Comparison of ENCODE assay signal across 9 mouse cellular contexts in genomic region chr5:133010624-133011575, GRCm38 (mm10).
DNase-seq lines count a peak whose midpoint lies in the region; ATAC-seq and TF ChIP-seq lines count a peak whose summit lies in the region.
"Had no signal": no experiment of that assay in that cellular context is flagged by ENCODE, and none has a peak within 500 bp of the region (broad histone marks: within the 10 kb centered on the region; RNA-seq: fewer than 3 reads in every experiment).

No protein-coding gene starts in this region.

- no peaks in the 10 kb centered on the region for H3K27me3 ChIP-seq in midbrain, embryonic 11.5 days (ENCODE audit: control insufficient read depth, insufficient read depth, low read length)
- H3K27me3 ChIP-seq in midbrain, embryonic 10.5 days (ENCODE audit: low read depth, poor library complexity, severe bottlenecking): no peaks in the 10 kb centered on the region
- no peaks in the 10 kb centered on the region for H3K27me3 ChIP-seq in embryonic facial prominence, embryonic 15.5 days
- H3K27me3 ChIP-seq in heart, postnatal 0 days (ENCODE audit: control insufficient read depth, insufficient read depth, low read length): no peaks in the 10 kb centered on the region
- H3K27me3 ChIP-seq: midbrain, embryonic 12.5 days had no signal

- H3K4me1 ChIP-seq in midbrain, embryonic 11.5 days (ENCODE audit: control insufficient read depth, insufficient read depth, low read length): no peaks in the 10 kb centered on the region
- H3K4me1 ChIP-seq in midbrain, embryonic 10.5 days: no peaks in the 10 kb centered on the region
- H3K4me1 ChIP-seq in embryonic facial prominence, embryonic 15.5 days: no peaks in the 10 kb centered on the region
- 0 out of 2 replicates have a peak, but pooled peaks cover 8% of the 10 kb centered on the region for H3K4me1 ChIP-seq in heart, postnatal 0 days (ENCODE audit: control insufficient read depth, insufficient read depth)
- H3K4me1 ChIP-seq: midbrain, embryonic 12.5 days had no signal

- no peaks in the 10 kb centered on the region for H3K36me3 ChIP-seq in midbrain, embryonic 11.5 days (ENCODE audit: control insufficient read depth, insufficient read depth, low read length)
- H3K36me3 ChIP-seq in midbrain, embryonic 10.5 days: no peaks in the 10 kb centered on the region
- no peaks in the 10 kb centered on the region for H3K36me3 ChIP-seq in embryonic facial prominence, embryonic 15.5 days
- H3K36me3 ChIP-seq in heart, postnatal 0 days (replicated peaks; ENCODE audit: control insufficient read depth, insufficient read depth, low read length): no peaks in the 10 kb centered on the region
- H3K36me3 ChIP-seq: midbrain, embryonic 12.5 days had no signal

- peak; percentile 31 for DNase-seq in midbrain, embryonic 11.5 days (ENCODE audit: low spot score, missing footprints)
- no peak for DNase-seq in midbrain, embryonic 10.5 days (ENCODE audit: low spot score)
- DNase-seq in heart, postnatal 0 days (ENCODE audit: low spot score): peak; percentile 15
- peak; percentile 71 to 74 for DNase-seq in left cerebral cortex, postnatal 36 days (ENCODE audit: low spot score in 2 of 2)
- no peak for DNase-seq in embryo, embryonic 11 days
- no peak for DNase-seq in embryo, embryonic 9.5 days (ENCODE audit: extremely low spot score)
- no peak for DNase-seq in urinary bladder, postnatal 10 days (ENCODE audit: low spot score)

- H3K27ac ChIP-seq in midbrain, embryonic 11.5 days (ENCODE audit: low read depth, low read length): no peak overlapping the region
- H3K27ac ChIP-seq in midbrain, embryonic 10.5 days (replicated peaks): no peak overlapping the region
- H3K27ac ChIP-seq in embryonic facial prominence, embryonic 15.5 days (replicated peaks): 0 out of 2 replicates have a peak overlapping the region, but pooled peaks have one; percentile 17
- no peak overlapping the region; the same call in 1 of the 2 replicates for H3K27ac ChIP-seq in heart, postnatal 0 days (ENCODE audit: low read depth)
- H3K27ac ChIP-seq: midbrain, embryonic 12.5 days had no signal

- H3K9ac ChIP-seq in midbrain, embryonic 11.5 days (ENCODE audit: low read length): no peak overlapping the region
- no peak overlapping the region for H3K9ac ChIP-seq in embryonic facial prominence, embryonic 15.5 days
- H3K9ac ChIP-seq in heart, postnatal 0 days (replicated peaks; ENCODE audit: low read depth, low read length): no peak overlapping the region
- H3K9ac ChIP-seq: midbrain, embryonic 12.5 days had no signal

- TF ChIP-seq EP300 in heart, postnatal 0 days (IDR thresholded peaks at IDR 0.05; ENCODE audit: low read depth): no peak

- WGBS in midbrain, embryonic 11.5 days: 89% methylated on average over 14 of the region's 14 CpGs
- WGBS in midbrain, embryonic 10.5 days: 90% methylated on average over 14 of the region's 14 CpGs
- WGBS in embryonic facial prominence, embryonic 15.5 days: 63% methylated on average over 14 of the region's 14 CpGs
- 38% methylated on average over 14 of the region's 14 CpGs for WGBS in heart, postnatal 0 days

- no peak for TF ChIP-seq CTCF in heart, postnatal 0 days (IDR thresholded peaks at IDR 0.05; ENCODE audit: low read depth)

- ATAC-seq in midbrain, embryonic 11.5 days (ENCODE audit: low FRiP score): no peak
- ATAC-seq in embryonic facial prominence, embryonic 15.5 days (ENCODE audit: insufficient number of reproducible peaks, low FRiP score, low TSS enrichment, low read depth): peak; percentile 54; the same call in 1 of the 2 replicates
- peak; percentile 44 for ATAC-seq in heart, postnatal 0 days (ENCODE audit: insufficient read depth, low read depth)

- intact Hi-C loops in left cerebral cortex, postnatal 36 days (cut with DNase I): no loop called here

- no peaks in the 10 kb centered on the region for H3K9me3 ChIP-seq in midbrain, embryonic 11.5 days (ENCODE audit: control insufficient read depth, low read length)
- H3K9me3 ChIP-seq in midbrain, embryonic 10.5 days (replicated peaks): no peaks in the 10 kb centered on the region
- H3K9me3 ChIP-seq in embryonic facial prominence, embryonic 15.5 days (replicated peaks): no peaks in the 10 kb centered on the region
- H3K9me3 ChIP-seq in heart, postnatal 0 days (replicated peaks; ENCODE audit: control insufficient read depth, low read length): no peaks in the 10 kb centered on the region
- H3K9me3 ChIP-seq: midbrain, embryonic 12.5 days had no signal

- no peak overlapping the region for H3K4me3 ChIP-seq in midbrain, embryonic 11.5 days (ENCODE audit: low read depth, low read length)
- no peak overlapping the region for H3K4me3 ChIP-seq in midbrain, embryonic 10.5 days
- H3K4me3 ChIP-seq in embryonic facial prominence, embryonic 15.5 days (replicated peaks): no peak overlapping the region
- H3K4me3 ChIP-seq in heart, postnatal 0 days (ENCODE audit: low read depth, low read length): no peak overlapping the region
- H3K4me3 ChIP-seq: midbrain, embryonic 12.5 days had no signal

- H3K4me2 ChIP-seq in midbrain, embryonic 11.5 days: no peak overlapping the region
- H3K4me2 ChIP-seq in embryonic facial prominence, embryonic 15.5 days (replicated peaks): no peak overlapping the region
- no peak overlapping the region for H3K4me2 ChIP-seq in heart, postnatal 0 days (ENCODE audit: low read depth, low read length)
- H3K4me2 ChIP-seq: midbrain, embryonic 12.5 days had no signal

Comparison
In these comparisons a context has a peak if more than half of its experiments do, and no peak if none do; other contexts are left out.
1. DNase-seq: peak in midbrain, embryonic 11.5 days (single experiment), heart, postnatal 0 days (single experiment) and left cerebral cortex, postnatal 36 days (2 of 2); none in midbrain, embryonic 10.5 days (single experiment), embryo, embryonic 11 days (single experiment), embryo, embryonic 9.5 days (single experiment) and urinary bladder, postnatal 10 days (single experiment).